Mouse (Mus musculus) cerebellum, adult 11-12 months (tissue): ENCODE measurements around the gene Art3.
"Not testable (repeated sequence)": the region's sequence is repeated elsewhere in the genome, so short reads cannot be mapped to it uniquely, and the experiment has no call there.

Experiments
- DNase-seq: peaks from one replicate; pipeline ENCODE4 v3.0.0; 2022

Gene Art3

GRCm38 (mm10) chr5:92345006-92345405 lies 13.4 kb downstream of the Art3 start:
- DNase-seq = no peak

- no peak for DNase-seq
Observed at GRCm38 (mm10) chr5:92348794-92349413, 17.3 kb downstream of the Art3 start, which contains the start of gene Cxcl10. Gene Cxcl10 (minus strand): TSS chr5:92348889.

GRCm38 (mm10) chr5:92349731-92350130 lies 18.1 kb downstream of the Art3 start:
- no peak for DNase-seq

- DNase-seq = not testable (repeated sequence)
Observed at GRCm38 (mm10) chr5:92352716-92353115, 21.1 kb downstream of the Art3 start.

- DNase-seq = no peak
Observed at GRCm38 (mm10) chr5:92353517-92353916, 21.9 kb downstream of the Art3 start.

- DNase-seq = no peak
Observed at GRCm38 (mm10) chr5:92358033-92358432, 26.4 kb downstream of the Art3 start.

GRCm38 (mm10) chr5:92358767-92359455 lies 27.3 kb downstream of the Art3 start:
- DNase-seq = no peak

GRCm38 (mm10) chr5:92363179-92363578 lies 31.6 kb downstream of the Art3 start:
- no peak for DNase-seq

GRCm38 (mm10) chr5:92364011-92364410 lies 32.4 kb downstream of the Art3 start:
- no peak for DNase-seq

- DNase-seq = peak; percentile 51
Observed at GRCm38 (mm10) chr5:92365146-92365705, 33.6 kb downstream of the Art3 start.

GRCm38 (mm10) chr5:92366565-92366964 lies 34.9 kb downstream of the Art3 start:
- no peak for DNase-seq

GRCm38 (mm10) chr5:92368392-92368791 lies 36.8 kb downstream of the Art3 start:
- peak; percentile 70 for DNase-seq

GRCm38 (mm10) chr5:92369151-92369994 lies 37.7 kb downstream of the Art3 start:
- DNase-seq = peak; percentile 76

GRCm38 (mm10) chr5:92370392-92370791 lies 38.8 kb downstream of the Art3 start:
- DNase-seq = no peak

GRCm38 (mm10) chr5:92370891-92371290 lies 39.3 kb downstream of the Art3 start:
- no peak for DNase-seq

GRCm38 (mm10) chr5:92371361-92371976 lies 39.8 kb downstream of the Art3 start:
- no peak for DNase-seq

- DNase-seq = no peak
Observed at GRCm38 (mm10) chr5:92372605-92373004, 41.0 kb downstream of the Art3 start.

- DNase-seq = no peak
Observed at GRCm38 (mm10) chr5:92374721-92375142, 43.1 kb downstream of the Art3 start.

GRCm38 (mm10) chr5:92375368-92375767 lies 43.7 kb downstream of the Art3 start:
- no peak for DNase-seq

- no peak for DNase-seq
Observed at GRCm38 (mm10) chr5:92376795-92377405, 45.3 kb downstream of the Art3 start.

GRCm38 (mm10) chr5:92381550-92382348 lies 50.1 kb downstream of the Art3 start:
- peak; percentile 59 for DNase-seq

- no peak for DNase-seq
Observed at GRCm38 (mm10) chr5:92382349-92382679, 50.7 kb downstream of the Art3 start.
